Mouse (Mus musculus) neutrophil, adult 65 days (primary cell): Measurements from ENCODE around the gene Setd4. TPM values are rescaled to one million over a fixed set of nuclear protein-coding genes. Genes with fewer than 3 reads are reported as not detected.

Source experiments
- total RNA-seq: library from RNA; stranded (reverse); gene quantifications from 2 replicates; pipeline ENCODE4 v1.2.4, GENCODE M21; 2023

The Setd4 gene
- 2.0 TPM in 2 replicates for total RNA-seq

GRCm38 (mm10) chr16:93603439-93604212 is at the start of gene Setd4:
Gene Setd4 (minus strand): TSS chr16:93604063.

GRCm38 (mm10) chr16:93627761-93628400 is 24.0 kb upstream of the Setd4 start, which contains the start of gene Gm5678:
Gene Gm5678 (plus strand): TSS chr16:93628097.

GRCm38 (mm10) chr16:93605553-93605952 is 1.7 kb upstream of the Setd4 start, which contains the start of gene Cbr1:
Gene Cbr1 (plus strand): TSS chr16:93605853.

Other genes with a start within 250 kb of the Setd4 start
- gene Cbr1, start 1.8 kb upstream of the Setd4 start, total RNA-seq, result 2.1 and 4.2 TPM in 2 replicates
- gene Gm5678, start 24.0 kb upstream of the Setd4 start, total RNA-seq, result not detected in 2 replicates
- 1.7 and 2.2 TPM in 2 replicates for gene Cbr3, start 79.2 kb upstream of the Setd4 start, total RNA-seq
- 71.4 and 82.3 TPM in 2 replicates for gene Dop1b, start 107.8 kb upstream of the Setd4 start, total RNA-seq
- 104 and 118 TPM in 2 replicates for gene Morc3, start 228.1 kb upstream of the Setd4 start, total RNA-seq